Mouse (Mus musculus) stomach, embryonic 14.5 days (tissue): ENCODE measurements around the gene Ttc30a2. TPM values are rescaled to one million over a fixed set of nuclear protein-coding genes. Genes with fewer than 3 reads are reported as not detected.

Source experiments
- ATAC-seq: fragments of 200-750 bp; cut with Nextera tagmentation; 2 replicates; pipeline ENCODE4 v1.8.0; 2017; ENCODE audit warnings: low read depth, moderate TSS enrichment; ENCODE audit not compliant: insufficient number of reproducible peaks, insufficient read depth, low FRiP score
- H3K27ac ChIP-seq: fragments of 300-500 bp; sonication (generic); 2 replicates; pipeline ENCODE4 v1.5.1; 2014; ENCODE audit warnings: mild to moderate bottlenecking, low read length, moderate library complexity, mixed read lengths
- H3K27me3 ChIP-seq: fragments of 300-500 bp; sonication (generic); 2 replicates; pipeline ENCODE4 v1.6.1; 2014; ENCODE audit warnings: low read length, control low read depth, mixed read lengths; ENCODE audit not compliant: control insufficient read depth, insufficient read depth
- H3K36me3 ChIP-seq: fragments of 300-500 bp; sonication (generic); 2 replicates; pipeline ENCODE4 v1.6.1; 2014; ENCODE audit warnings: mild to moderate bottlenecking, control low read depth, low read length, moderate library complexity, mixed read lengths; ENCODE audit not compliant: control insufficient read depth, insufficient read depth
- H3K4me1 ChIP-seq: fragments of 300-500 bp; sonication (generic); 2 replicates; pipeline ENCODE4 v1.6.1; 2014; ENCODE audit warnings: low read length, control low read depth, mixed read lengths; ENCODE audit not compliant: control insufficient read depth, insufficient read depth
- H3K4me2 ChIP-seq: fragments of 300-500 bp; sonication (generic); replicated peaks from 2 replicates; pipeline ENCODE4 v1.6.1; 2014; ENCODE audit warnings: low read depth, low read length, control low read depth
- H3K4me3 ChIP-seq: fragments of 300-500 bp; sonication (generic); 2 replicates; pipeline ENCODE4 v1.5.1; 2014; ENCODE audit warnings: low read depth, low read length, control low read depth
- H3K9ac ChIP-seq: fragments of 300-500 bp; sonication (generic); replicated peaks from 2 replicates; pipeline ENCODE4 v1.6.1; 2014; ENCODE audit warnings: low read depth, mild to moderate bottlenecking, control low read depth, low read length, moderate library complexity, mixed read lengths
- H3K9me3 ChIP-seq: fragments of 300-500 bp; sonication (generic); 2 replicates; pipeline ENCODE4 v1.6.1; 2016; ENCODE audit warnings: low read depth, low read length, control low read depth; ENCODE audit not compliant: control insufficient read depth
- WGBS: fragments of 180-500 bp; shearing (Covaris S2); extraction: QIAGEN DNeasy Blood & Tissue Kit; methylation state at CpG from one replicate; pipeline ENCODE4 v1.1.7; 2014; 5-methylcytosine and 5-hydroxymethylcytosine counted together
- polyA plus RNA-seq: library from polyadenylated mRNA; unstranded; fragments of >200 nt; fragmentation: Nextera tagmentation; extraction: Ambion mirVana; gene quantifications from 2 replicates; pipeline ENCODE4 v1.2.1, GENCODE M21; 2014

The Ttc30a2 gene
- polyA plus RNA-seq, 1 experiment from 2014 or later, result 0.42 TPM

GRCm38 (mm10) chr2:75929141-75929540, 48.8 kb downstream of the Ttc30a2 start:
- H3K27me3 ChIP-seq, result no peaks in the 10 kb centered on the region
- 77% methylated on average over 2 of the region's 2 CpGs for WGBS
- H3K4me3 ChIP-seq, result no peak overlapping the region
- H3K4me1 ChIP-seq, result no peaks in the 10 kb centered on the region; the same call in 1 of the 2 replicates
- no peak overlapping the region for H3K4me2 ChIP-seq
- H3K36me3 ChIP-seq, result peaks cover 8% of the 10 kb centered on the region; the same call in 1 of the 2 replicates
- H3K9me3 ChIP-seq, result no peaks in the 10 kb centered on the region
- no peak for ATAC-seq
- H3K9ac ChIP-seq, result no peak overlapping the region
- no peak overlapping the region for H3K27ac ChIP-seq

GRCm38 (mm10) chr2:75928011-75928410, 50.0 kb downstream of the Ttc30a2 start:
- H3K4me3 ChIP-seq, result no peak overlapping the region
- H3K27ac ChIP-seq, result no peak overlapping the region
- no peak overlapping the region for H3K4me2 ChIP-seq
- no peak overlapping the region for H3K9ac ChIP-seq
- no peaks in the 10 kb centered on the region for H3K9me3 ChIP-seq
- H3K36me3 ChIP-seq, result peaks cover 8% of the 10 kb centered on the region; the same call in 1 of the 2 replicates
- ATAC-seq, result no peak
- no peaks in the 10 kb centered on the region; the same call in 1 of the 2 replicates for H3K4me1 ChIP-seq
- H3K27me3 ChIP-seq, result no peaks in the 10 kb centered on the region
- 93% methylated on average over 3 of the region's 3 CpGs for WGBS

- Histone ChIP-seq H3K4me3 (no peak overlapping the region), H3K9me3 (no peaks in the 10 kb centered on the region), H3K9ac (no peak overlapping the region), H3K36me3 (peaks cover 8% of the 10 kb centered on the region; the same call in 1 of the 2 replicates), H3K4me1 (no peaks in the 10 kb centered on the region), H3K4me2 (no peak overlapping the region), H3K27me3 (no peaks in the 10 kb centered on the region), H3K27ac (no peak overlapping the region)
- 73% methylated on average over 5 of the region's 5 CpGs for WGBS
- ATAC-seq, result no peak
Measured at GRCm38 (mm10) chr2:75926061-75926460, 51.9 kb downstream of the Ttc30a2 start.

Other genes with a start within 250 kb of the Ttc30a2 start
- gene Agps, start 146.0 kb downstream of the Ttc30a2 start, polyA plus RNA-seq, result 43.2 and 46.4 TPM in 2 replicates
- 13.5 and 15.2 TPM in 2 replicates for gene Ttc30b, start 39.6 kb downstream of the Ttc30a2 start, polyA plus RNA-seq
- gene Ttc30a1, start 3.8 kb upstream of the Ttc30a2 start, polyA plus RNA-seq, result 7.8 and 8.2 TPM in 2 replicates